Mouse (Mus musculus): ENCODE measurements around the gene Pip4k2b. TPM values are rescaled to one million over a fixed set of nuclear protein-coding genes. Genes with fewer than 3 reads are reported as not detected.
A peak's percentile ranks its signal among the peaks of the same experiment; 100 is the strongest.
"Not testable (repeated sequence)": the region's sequence is repeated elsewhere in the genome, so short reads cannot be mapped to it uniquely, and the experiment has no call there.

Pip4k2b gene
- polyA plus RNA-seq, 1 experiment from 2014 or later: 5.0 TPM

- no peak for ATAC-seq (ENCODE audit: low FRiP score)
- H3K4me2 ChIP-seq: no peak overlapping the region
- WGBS: 87% methylated on average over 8 of the region's 8 CpGs
- H3K27me3 ChIP-seq (replicated peaks): no peaks in the 10 kb centered on the region
- peaks cover 62% of the 10 kb centered on the region for H3K36me3 ChIP-seq
- H3K9me3 ChIP-seq (replicated peaks): no peaks in the 10 kb centered on the region
- H3K4me1 ChIP-seq: peaks cover 5% of the 10 kb centered on the region; the same call in 1 of the 2 replicates
- 0 out of 2 replicates have a peak overlapping the region, but pooled peaks have one; percentile 41 for H3K27ac ChIP-seq (replicated peaks)
- no peak overlapping the region for H3K4me3 ChIP-seq (replicated peaks)
- H3K9ac ChIP-seq (replicated peaks): no peak overlapping the region
Observed at GRCm38 (mm10) chr11:97713896-97714295, 30.6 kb downstream of the Pip4k2b start.

GRCm38 (mm10) chr11:97712286-97712685 lies 32.2 kb downstream of the Pip4k2b start:
- ATAC-seq (ENCODE audit: low FRiP score): no peak
- H3K4me1 ChIP-seq: peaks cover 5% of the 10 kb centered on the region; the same call in 1 of the 2 replicates
- H3K27me3 ChIP-seq (replicated peaks): no peaks in the 10 kb centered on the region
- H3K9me3 ChIP-seq (replicated peaks): no peaks in the 10 kb centered on the region
- H3K36me3 ChIP-seq: peaks cover 61% of the 10 kb centered on the region
- H3K4me3 ChIP-seq (replicated peaks): no peak overlapping the region
- 93% methylated on average over 15 of the region's 15 CpGs for WGBS
- H3K27ac ChIP-seq (replicated peaks): no peak overlapping the region
- no peak overlapping the region for H3K4me2 ChIP-seq
- H3K9ac ChIP-seq (replicated peaks): no peak overlapping the region

- H3K4me2 ChIP-seq: no peak overlapping the region
- H3K9ac ChIP-seq (replicated peaks): no peak overlapping the region
- no peak overlapping the region for H3K4me3 ChIP-seq (replicated peaks)
- ATAC-seq (ENCODE audit: low FRiP score): no peak
- no peak overlapping the region for H3K27ac ChIP-seq (replicated peaks)
- peaks cover 5% of the 10 kb centered on the region; the same call in 1 of the 2 replicates for H3K4me1 ChIP-seq
- H3K36me3 ChIP-seq: peaks cover 62% of the 10 kb centered on the region
- WGBS: 87% methylated on average over 13 of the region's 13 CpGs
- no peaks in the 10 kb centered on the region for H3K27me3 ChIP-seq (replicated peaks)
- H3K9me3 ChIP-seq (replicated peaks): no peaks in the 10 kb centered on the region
Observed at GRCm38 (mm10) chr11:97711200-97711900, 33.2 kb downstream of the Pip4k2b start.

GRCm38 (mm10) chr11:97710067-97710466 lies 34.4 kb downstream of the Pip4k2b start:
- H3K4me3 ChIP-seq (replicated peaks); H3K4me1 ChIP-seq; H3K27ac ChIP-seq (replicated peaks); H3K4me2 ChIP-seq; H3K27me3 ChIP-seq (replicated peaks); H3K9ac ChIP-seq (replicated peaks); H3K9me3 ChIP-seq (replicated peaks); ATAC-seq (ENCODE audit: low FRiP score): not testable (repeated sequence)
- 77% methylated on average over 2 of the region's 2 CpGs for WGBS
- H3K36me3 ChIP-seq: peaks cover 66% of the 10 kb centered on the region

GRCm38 (mm10) chr11:97703039-97703826 lies 41.3 kb downstream of the Pip4k2b start, which contains the start of gene Psmb3:
Gene Psmb3 (plus strand): TSS chr11:97703399.
- H3K9me3 ChIP-seq (replicated peaks): no peaks in the 10 kb centered on the region
- ATAC-seq (ENCODE audit: low FRiP score): peak; percentile 90
- peak within 1 kb of the TSS; percentile 90 for H3K4me2 ChIP-seq
- H3K27ac ChIP-seq (replicated peaks): peak within 1 kb of the TSS; percentile 97
- under 1% methylated on average over 35 of the region's 35 CpGs for WGBS
- peaks cover 24% of the 10 kb centered on the region for H3K36me3 ChIP-seq
- H3K27me3 ChIP-seq (replicated peaks): no peaks in the 10 kb centered on the region
- H3K9ac ChIP-seq (replicated peaks): peak within 1 kb of the TSS; percentile 83
- H3K4me1 ChIP-seq: peaks cover 31% of the 10 kb centered on the region
- peak within 1 kb of the TSS; percentile 95 for H3K4me3 ChIP-seq (replicated peaks)

- no peaks in the 10 kb centered on the region for H3K27me3 ChIP-seq (replicated peaks)
- peaks cover 39% of the 10 kb centered on the region for H3K4me1 ChIP-seq
- no peaks in the 10 kb centered on the region for H3K9me3 ChIP-seq (replicated peaks)
- H3K4me2 ChIP-seq: peak overlapping the region; percentile 90
- H3K36me3 ChIP-seq: peaks cover 18% of the 10 kb centered on the region
- peak overlapping the region; percentile 95 for H3K4me3 ChIP-seq (replicated peaks)
- ATAC-seq (ENCODE audit: low FRiP score): peak; percentile 40; the same call in 1 of the 2 replicates
- peak overlapping the region; percentile 83 for H3K9ac ChIP-seq (replicated peaks)
- WGBS: under 1% methylated on average over 24 of the region's 24 CpGs
- peak overlapping the region; percentile 97 for H3K27ac ChIP-seq (replicated peaks)
Observed at GRCm38 (mm10) chr11:97702393-97702745, 42.1 kb downstream of the Pip4k2b start.

GRCm38 (mm10) chr11:97701581-97702392 lies 42.7 kb downstream of the Pip4k2b start:
- peaks cover 12% of the 10 kb centered on the region for H3K36me3 ChIP-seq
- 50% methylated on average over 15 of the region's 15 CpGs for WGBS
- peak overlapping the region; percentile 97 for H3K27ac ChIP-seq (replicated peaks)
- ATAC-seq (ENCODE audit: low FRiP score): no peak
- H3K9me3 ChIP-seq (replicated peaks): no peaks in the 10 kb centered on the region
- no peaks in the 10 kb centered on the region for H3K27me3 ChIP-seq (replicated peaks)
- peak overlapping the region; percentile 83 for H3K9ac ChIP-seq (replicated peaks)
- H3K4me2 ChIP-seq: peak overlapping the region; percentile 90
- H3K4me3 ChIP-seq (replicated peaks): peak overlapping the region; percentile 95
- H3K4me1 ChIP-seq: peaks cover 45% of the 10 kb centered on the region

- 16% methylated on average over 30 of the region's 30 CpGs for WGBS
- peak overlapping the region; percentile 95 for H3K4me3 ChIP-seq (replicated peaks)
- no peaks in the 10 kb centered on the region for H3K9me3 ChIP-seq (replicated peaks)
- peak overlapping the region; percentile 90 for H3K4me2 ChIP-seq
- peak overlapping the region; percentile 83 for H3K9ac ChIP-seq (replicated peaks)
- peaks cover 53% of the 10 kb centered on the region for H3K4me1 ChIP-seq
- peaks cover 4% of the 10 kb centered on the region for H3K36me3 ChIP-seq
- ATAC-seq (ENCODE audit: low FRiP score): no peak
- no peaks in the 10 kb centered on the region for H3K27me3 ChIP-seq (replicated peaks)
- H3K27ac ChIP-seq (replicated peaks): peak overlapping the region; percentile 97
Observed at GRCm38 (mm10) chr11:97700746-97701580, 43.5 kb downstream of the Pip4k2b start.

GRCm38 (mm10) chr11:97700003-97700745 lies 44.3 kb downstream of the Pip4k2b start, which contains the start of gene Pcgf2:
Gene Pcgf2 (minus strand): TSS chr11:97700497.
- H3K4me2 ChIP-seq: peak within 1 kb of the TSS; percentile 90
- WGBS: under 1% methylated on average over 85 of the region's 85 CpGs
- peak within 1 kb of the TSS; percentile 94 for H3K9ac ChIP-seq (replicated peaks)
- H3K27me3 ChIP-seq (replicated peaks): no peaks in the 10 kb centered on the region
- H3K4me1 ChIP-seq: peaks cover 61% of the 10 kb centered on the region
- no peaks in the 10 kb centered on the region for H3K36me3 ChIP-seq
- H3K9me3 ChIP-seq (replicated peaks): no peaks in the 10 kb centered on the region
- H3K27ac ChIP-seq (replicated peaks): peak within 1 kb of the TSS; percentile 97
- peak; percentile 3; the same call in 1 of the 2 replicates for ATAC-seq (ENCODE audit: low FRiP score)
- peak within 1 kb of the TSS; percentile 95 for H3K4me3 ChIP-seq (replicated peaks)

- peak overlapping the region; percentile 90 for H3K4me2 ChIP-seq
- 0% methylated on average over 3 of the region's 9 CpGs for WGBS
- peaks cover 61% of the 10 kb centered on the region for H3K4me1 ChIP-seq
- H3K9me3 ChIP-seq (replicated peaks): no peaks in the 10 kb centered on the region
- H3K36me3 ChIP-seq: no peaks in the 10 kb centered on the region
- peak overlapping the region; percentile 94 for H3K9ac ChIP-seq (replicated peaks)
- ATAC-seq (ENCODE audit: low FRiP score): peak; percentile 67
- H3K4me3 ChIP-seq (replicated peaks): peak overlapping the region; percentile 95
- no peaks in the 10 kb centered on the region for H3K27me3 ChIP-seq (replicated peaks)
- H3K27ac ChIP-seq (replicated peaks): peak overlapping the region; percentile 97
Observed at GRCm38 (mm10) chr11:97699626-97700002, 44.9 kb downstream of the Pip4k2b start.

All from neural tube, embryonic 15.5 days (tissue).